In the genomic region with DNA sequence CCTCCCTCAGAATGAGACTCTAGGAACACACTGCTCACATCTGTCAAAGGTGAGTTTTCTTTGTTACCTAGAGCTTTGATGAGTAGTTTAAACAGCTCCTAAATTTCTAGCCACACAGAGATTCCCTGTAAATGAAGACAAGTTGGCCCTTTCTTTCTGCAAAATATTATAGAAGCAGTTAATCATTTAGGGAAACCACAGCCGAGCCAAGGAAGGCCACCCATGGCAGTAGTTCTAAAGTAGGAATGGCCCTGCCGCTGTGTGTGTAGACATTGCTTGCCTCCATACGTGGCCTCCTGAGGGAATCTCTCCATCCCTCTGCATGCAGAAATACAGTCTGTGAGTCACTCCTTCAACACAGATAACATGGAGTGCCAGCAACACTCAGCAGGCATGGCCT, we compare ENCODE assay signal across 42 mouse cellular contexts. TPM values are rescaled to one million over a fixed set of nuclear protein-coding genes. Genes with fewer than 3 reads are reported as not detected.
"Had no signal": no experiment of that assay in that cellular context is flagged by ENCODE, and none has a peak within 500 bp of the region (broad histone marks: within the 10 kb centered on the region; RNA-seq: fewer than 3 reads in every experiment).

No protein-coding gene starts in this region.

- H3K27ac ChIP-seq: forebrain, embryonic 15.5 days; heart, adult 2 months; heart, embryonic 13.5 days; heart, embryonic 15.5 days; hindbrain, embryonic 13.5 days; hindbrain, embryonic 15.5 days; hindbrain, postnatal 0 days; limb, embryonic 13.5 days; limb, embryonic 15.5 days; liver, embryonic 12.5 days; liver, embryonic 14.5 days had no signal

- H3K9ac ChIP-seq: forebrain, embryonic 15.5 days; forebrain, postnatal 0 days; heart, embryonic 13.5 days; heart, embryonic 15.5 days; hindbrain, embryonic 13.5 days; hindbrain, embryonic 15.5 days; limb, embryonic 13.5 days; limb, embryonic 15.5 days; liver, embryonic 12.5 days; liver, embryonic 14.5 days had no signal

- H3K9me3 ChIP-seq: forebrain, embryonic 15.5 days; heart, embryonic 13.5 days; heart, embryonic 15.5 days; hindbrain, embryonic 13.5 days; hindbrain, embryonic 15.5 days; limb, embryonic 13.5 days; limb, embryonic 15.5 days; liver, embryonic 12.5 days had no signal

- H3K4me1 ChIP-seq: heart, embryonic 13.5 days; heart, embryonic 15.5 days; hindbrain, embryonic 15.5 days; limb, embryonic 15.5 days; liver, embryonic 12.5 days had no signal

- H3K4me3 ChIP-seq: forebrain, embryonic 15.5 days; heart, adult 2 months; heart, embryonic 13.5 days; heart, embryonic 15.5 days; hindbrain, embryonic 13.5 days; hindbrain, embryonic 15.5 days; limb, embryonic 13.5 days; limb, embryonic 15.5 days; liver, embryonic 12.5 days had no signal

- H3K4me2 ChIP-seq: forebrain, embryonic 15.5 days; heart, embryonic 11.5 days; heart, embryonic 13.5 days; heart, embryonic 15.5 days; hindbrain, embryonic 13.5 days; hindbrain, embryonic 15.5 days; limb, embryonic 13.5 days; limb, embryonic 15.5 days; liver, embryonic 12.5 days had no signal

- ATAC-seq: forebrain, embryonic 15.5 days; forebrain, postnatal 0 days; hindbrain, postnatal 0 days; intestine, embryonic 16.5 days; liver, embryonic 12.5 days had no signal

- H3K36me3 ChIP-seq: forebrain, embryonic 15.5 days; heart, embryonic 13.5 days; heart, embryonic 15.5 days; hindbrain, embryonic 13.5 days; hindbrain, embryonic 15.5 days; limb, embryonic 13.5 days; limb, embryonic 15.5 days; liver, embryonic 12.5 days had no signal

- DNase-seq: forebrain, postnatal 0 days; gastrocnemius, postnatal 14 days; gastrocnemius, postnatal 36 days; heart, adult 11 months; heart, adult 2 months; heart, postnatal 14 days; heart, postnatal 36 days; kidney, postnatal 10 days; layer of hippocampus, adult 9-11 months; layer of hippocampus, postnatal 36 days; left cerebral cortex, postnatal 4 days had no signal

RNA-seq across cellular contexts. Expression of gene Spaca7, which starts 14.0 kb away (rescaled TPM):
- total RNA-seq: forebrain, postnatal 0 days; gastrocnemius, adult 18-20 months; gastrocnemius, adult 8-10 months; gastrocnemius, postnatal 14 days; gastrocnemius, postnatal 36 days; heart, adult 2 months; heart, postnatal 14 days; heart, postnatal 36 days; hematopoietic stem cell, adult 5-6 weeks; hindbrain, postnatal 0 days; layer of hippocampus, adult 18-20 months; layer of hippocampus, adult 8-10 months; layer of hippocampus, postnatal 14 days; layer of hippocampus, postnatal 36 days; left cerebral cortex, adult 18-20 months; left cerebral cortex, adult 8-10 months; left cerebral cortex, postnatal 10 days; left cerebral cortex, postnatal 25 days; left cerebral cortex, postnatal 4 days; liver, adult 2 months had no signal
- polyA plus RNA-seq: forebrain, embryonic 15.5 days; forebrain, postnatal 0 days; frontal cortex, adult 2 months; gonadal fat pad, adult 2 months; heart, adult 2 months; heart, embryonic 11.5 days; heart, embryonic 13.5 days; heart, embryonic 15.5 days; heart, postnatal 0 days; hindbrain, embryonic 11.5 days; hindbrain, embryonic 13.5 days; hindbrain, embryonic 15.5 days; hindbrain, postnatal 0 days; intestine, embryonic 14.5 days; intestine, embryonic 16.5 days; large intestine, adult 2 months; limb, embryonic 11.5 days; limb, embryonic 13.5 days; limb, embryonic 15.5 days; liver, adult 2 months; liver, embryonic 12.5 days; liver, embryonic 14.5 days; liver, embryonic 16.5 days had no signal
